Mouse (Mus musculus): Measurements from ENCODE around the gene Ndufc2.

The Ndufc2 gene

DNA sequence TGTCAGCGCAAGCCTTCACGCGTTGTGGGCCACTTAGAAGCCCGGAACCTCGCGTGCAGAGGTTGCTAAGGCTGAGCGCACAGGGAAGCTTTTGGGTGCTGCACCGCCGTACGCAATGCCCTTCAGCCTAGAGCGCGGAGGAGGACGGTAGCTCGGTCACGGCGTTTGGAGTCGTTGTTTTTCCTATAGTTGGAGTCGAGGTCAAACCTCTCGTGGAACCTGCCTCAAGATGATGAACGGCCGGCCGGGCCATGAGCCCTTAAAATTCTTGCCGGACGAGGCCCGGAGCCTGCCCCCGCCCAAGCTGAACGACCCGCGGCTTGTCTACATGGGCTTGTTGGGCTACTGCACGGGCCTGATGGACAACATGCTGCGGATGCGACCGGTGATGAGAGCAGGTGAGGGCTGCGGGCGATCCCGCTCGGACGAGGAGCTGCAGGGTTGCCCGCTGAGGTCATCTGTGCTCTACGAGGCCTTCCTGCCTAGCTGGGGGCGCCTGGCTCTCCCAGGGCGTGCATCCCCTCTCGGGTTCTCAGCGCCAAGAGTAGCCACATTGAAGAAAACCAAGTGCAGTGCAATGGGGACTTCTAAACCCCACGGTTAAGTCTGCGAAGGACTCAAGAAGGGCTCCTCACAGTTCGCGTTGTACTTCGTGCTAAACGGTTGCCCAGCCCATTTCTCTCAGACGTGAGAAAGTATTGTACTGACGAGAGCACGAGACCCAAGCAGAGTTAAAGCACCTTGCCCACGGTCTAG is at the start of gene Ndufc2:
Ndufc2 (plus strand) TSS at position 44 of the 756 bp plus-strand sequence.
- peak; percentile 77 for DNase-seq (ENCODE audit: low spot score)

DNA sequence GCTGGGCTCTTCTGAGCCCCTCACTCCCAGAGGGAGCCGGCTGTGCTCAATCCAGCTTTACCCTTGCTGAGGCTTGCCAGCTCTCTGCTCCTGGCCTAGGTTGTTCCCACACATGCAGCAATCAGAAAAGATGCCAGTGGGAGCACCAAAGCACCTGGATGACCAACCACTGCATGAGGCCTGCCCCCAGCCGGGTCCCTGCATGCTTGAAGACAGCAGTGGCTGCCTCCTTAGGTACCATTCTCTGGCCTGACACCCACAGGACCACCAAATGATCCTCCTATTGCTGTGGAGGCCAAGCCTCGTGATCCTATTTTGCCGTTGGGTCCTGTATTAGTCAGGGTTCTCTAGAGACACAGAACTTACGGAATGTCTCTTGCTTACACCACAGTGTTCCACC is 48.9 kb upstream of the Ndufc2 start:
- no peak for DNase-seq (ENCODE audit: low spot score)

DNA sequence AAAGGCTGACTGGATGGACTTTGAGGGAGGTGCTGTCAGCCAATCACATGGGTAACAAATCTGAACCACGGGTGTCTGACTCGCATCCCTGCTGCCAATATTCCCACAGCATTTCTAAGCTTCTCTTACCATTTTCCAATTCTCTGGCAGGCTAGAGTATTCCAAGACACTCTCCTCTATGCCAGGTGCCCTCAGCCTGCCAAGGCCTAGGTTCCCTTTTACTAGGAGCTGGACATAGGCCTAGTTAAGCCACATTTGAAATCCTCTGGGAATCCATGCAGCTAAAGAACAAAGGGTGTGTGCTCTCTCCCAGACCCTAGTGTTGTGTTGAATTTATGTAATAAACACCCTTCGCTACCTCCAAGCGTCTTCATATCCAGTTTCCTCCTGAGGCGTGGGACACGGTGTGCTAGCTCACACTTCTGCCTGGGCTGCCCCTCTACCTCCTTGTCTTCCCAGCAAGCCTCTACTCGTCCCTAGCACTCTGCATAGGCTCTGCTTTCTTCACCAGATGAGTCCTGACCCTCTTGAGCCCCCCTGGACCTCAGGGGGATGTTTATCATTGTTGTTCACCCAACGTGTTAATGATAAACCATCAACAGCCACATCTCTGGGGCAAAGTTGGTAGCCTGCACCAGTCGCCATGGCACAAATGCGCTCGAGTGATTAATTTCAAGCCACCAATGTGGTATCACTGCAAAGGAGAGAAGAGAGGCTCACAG is 47.9 kb upstream of the Ndufc2 start:
- DNase-seq (ENCODE audit: low spot score) = no peak

DNA sequence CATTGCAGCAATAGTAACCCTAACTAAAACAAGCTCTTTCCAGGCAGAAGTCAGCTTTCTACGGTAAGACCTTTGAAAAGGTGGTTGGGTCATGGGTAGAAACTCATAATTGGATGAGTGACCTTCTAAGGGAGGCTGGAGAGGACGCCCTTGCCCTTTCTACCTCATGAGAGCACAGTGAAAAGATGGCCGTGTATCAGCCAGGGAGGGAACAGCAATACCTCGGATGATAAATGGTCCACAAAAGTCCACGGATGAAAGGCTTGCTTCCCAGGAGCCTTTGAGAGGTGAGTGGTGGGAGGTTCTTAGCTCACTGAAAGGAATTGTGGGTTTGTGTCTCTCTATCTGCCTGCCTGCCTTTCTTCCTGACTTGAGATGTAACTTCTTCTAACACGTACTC is 46.4 kb upstream of the Ndufc2 start:
- no peak for DNase-seq (ENCODE audit: low spot score)

DNA sequence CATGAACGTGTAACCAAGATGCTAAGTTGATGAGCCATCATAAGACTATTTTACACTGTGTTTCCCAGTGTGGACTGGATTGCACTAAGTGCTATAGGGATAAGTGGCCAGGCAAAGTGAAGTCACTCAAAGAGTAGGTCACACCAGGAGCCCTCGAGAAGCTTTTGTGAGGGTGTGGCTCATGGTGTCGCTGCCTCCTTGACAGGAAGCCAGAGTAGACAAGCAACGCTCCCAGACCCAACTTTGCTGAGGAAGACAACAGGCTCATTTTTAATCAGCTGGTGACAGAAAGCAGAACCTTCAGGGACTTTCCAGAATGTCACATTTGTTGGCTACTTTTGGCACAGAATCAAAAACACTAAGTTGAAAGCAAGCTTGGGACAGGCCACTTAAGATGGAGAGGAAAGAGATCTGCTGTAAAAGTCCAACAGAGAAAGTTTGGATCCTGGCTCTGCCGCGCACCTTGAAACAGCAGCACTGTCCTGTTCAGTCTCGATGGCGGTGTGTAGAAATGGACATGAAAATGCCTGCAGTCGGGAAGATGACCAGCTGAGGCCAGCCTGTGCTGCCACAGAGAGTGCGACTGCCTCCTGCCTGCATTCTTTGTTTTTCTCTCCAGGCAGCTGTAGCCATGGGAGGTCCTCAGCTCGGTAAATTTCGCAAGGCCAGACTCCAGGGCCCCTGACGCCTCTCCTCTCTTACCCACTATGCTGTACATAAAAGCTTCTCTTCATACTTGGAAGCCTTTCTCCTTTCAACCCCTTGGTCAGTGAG is 44.5 kb upstream of the Ndufc2 start:
- no peak for DNase-seq (ENCODE audit: low spot score)

DNA sequence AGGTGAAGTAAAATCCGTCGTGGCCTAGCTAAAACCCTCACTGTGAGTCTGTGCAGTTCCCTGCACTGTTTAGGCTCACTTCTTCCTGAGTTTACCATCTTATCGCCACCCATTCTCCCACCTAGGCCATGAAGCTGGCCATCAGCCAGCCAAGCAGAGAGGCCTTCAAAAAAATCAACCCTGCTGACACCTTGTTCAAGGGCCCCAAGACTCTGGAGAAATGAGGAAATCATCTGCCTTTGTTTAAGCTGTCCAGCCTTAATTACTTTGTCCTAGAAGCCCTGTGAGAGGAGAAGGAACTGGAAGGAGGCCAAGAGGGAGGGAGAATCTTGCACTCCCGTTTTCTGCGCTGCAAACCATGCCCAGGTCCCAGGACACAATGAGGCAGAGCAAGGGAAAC is 43.5 kb upstream of the Ndufc2 start:
- DNase-seq (ENCODE audit: low spot score) = no peak

DNA sequence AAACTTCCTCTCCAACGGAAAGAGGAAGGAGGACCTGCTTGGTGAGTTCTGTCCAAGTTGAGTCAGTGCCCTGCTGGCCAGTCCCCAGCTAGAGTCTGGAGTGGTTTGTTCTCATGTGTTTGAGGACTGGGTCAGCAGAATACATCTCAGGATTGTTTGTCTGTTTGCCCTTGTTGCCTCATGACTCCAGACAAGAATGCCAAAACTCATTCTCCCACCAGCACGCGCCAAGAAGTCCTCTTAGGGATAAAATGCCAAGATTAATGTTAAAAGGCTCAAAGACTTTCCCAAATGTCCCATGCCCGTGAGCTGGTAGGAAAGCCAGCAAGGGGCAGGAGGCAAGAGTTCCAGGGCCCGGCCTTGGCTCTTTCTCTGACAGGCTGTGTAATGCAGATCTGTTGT is 42.9 kb upstream of the Ndufc2 start:
- DNase-seq (ENCODE audit: low spot score) = peak; percentile 73

DNA sequence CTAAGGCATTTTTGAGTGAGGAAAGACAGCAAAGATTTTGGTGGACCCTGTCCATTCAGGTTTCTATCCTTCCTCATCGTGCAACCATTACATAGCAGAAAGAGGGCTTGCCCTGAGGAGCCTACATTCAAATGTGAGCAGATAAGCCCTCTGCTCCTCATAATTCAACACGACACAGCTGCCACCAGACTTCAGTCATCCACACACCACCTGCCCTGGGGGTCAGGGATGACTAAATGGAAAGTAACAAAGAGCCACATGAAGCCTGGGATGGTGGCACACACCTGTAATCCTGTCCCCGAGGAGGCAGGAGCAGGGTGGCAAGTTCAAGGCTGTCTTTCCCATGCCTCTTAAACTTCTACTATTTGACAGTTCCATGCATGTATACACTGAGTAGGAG is 42.0 kb upstream of the Ndufc2 start:
- DNase-seq (ENCODE audit: low spot score) = no peak

DNA sequence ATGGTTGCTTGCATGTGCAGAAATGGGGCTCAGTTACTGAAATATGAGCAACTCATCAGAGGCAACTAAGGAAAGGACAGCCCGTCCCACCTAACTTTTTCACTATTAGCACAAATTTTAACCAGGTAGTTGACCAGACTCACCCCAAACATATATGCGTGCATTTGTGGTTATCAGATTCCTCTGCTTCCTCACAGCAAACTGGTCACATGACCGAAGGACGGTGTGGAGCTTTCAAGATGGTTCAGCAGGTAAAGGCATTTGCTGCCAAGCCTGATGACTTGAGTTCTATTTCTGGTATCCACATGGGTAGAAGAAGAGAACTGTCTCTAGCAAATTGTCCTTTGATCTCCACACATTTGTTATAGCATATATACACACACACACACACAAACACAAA is 41.5 kb upstream of the Ndufc2 start:
- no peak for DNase-seq (ENCODE audit: low spot score)

DNA sequence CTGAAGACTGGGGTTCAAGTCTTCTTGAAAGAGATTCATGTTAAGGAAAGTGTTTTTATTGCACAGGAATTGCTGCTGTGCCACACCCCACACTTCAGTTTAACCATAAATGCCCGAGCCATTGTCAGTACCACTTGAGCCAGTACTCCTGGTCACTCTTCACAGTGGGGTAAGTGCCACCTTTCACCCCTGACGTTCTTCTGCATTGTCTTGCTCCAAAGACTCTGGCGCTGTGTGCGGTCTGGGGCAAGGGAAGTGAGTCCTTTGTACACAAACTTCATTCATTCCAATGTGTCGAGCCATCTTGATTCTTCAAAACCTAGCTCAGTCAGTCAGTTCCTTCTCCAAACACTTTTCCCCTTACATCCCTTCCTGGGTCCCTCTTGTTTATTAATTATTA is 39.6 kb upstream of the Ndufc2 start:
- DNase-seq (ENCODE audit: low spot score) = no peak

DNA sequence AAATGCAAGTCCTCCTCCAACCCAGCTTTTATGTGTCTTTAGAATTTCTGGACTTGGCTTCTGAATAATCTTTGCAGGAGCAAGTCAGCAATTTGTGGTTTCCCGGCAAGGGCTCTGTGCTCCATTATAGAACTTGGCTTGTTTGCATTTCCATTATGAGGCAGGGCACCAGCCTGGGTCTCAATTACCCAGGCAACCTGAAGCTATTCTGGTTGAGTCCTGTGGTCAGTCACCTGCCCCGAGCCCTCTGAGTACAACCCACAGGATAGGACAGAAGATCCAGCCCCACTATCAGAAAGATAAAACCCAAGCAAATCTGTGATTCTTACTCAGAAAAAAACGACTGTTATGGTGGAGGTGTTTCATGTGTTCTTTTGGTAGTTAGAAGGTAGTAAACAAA is 38.8 kb upstream of the Ndufc2 start:
- DNase-seq (ENCODE audit: low spot score) = no peak

DNA sequence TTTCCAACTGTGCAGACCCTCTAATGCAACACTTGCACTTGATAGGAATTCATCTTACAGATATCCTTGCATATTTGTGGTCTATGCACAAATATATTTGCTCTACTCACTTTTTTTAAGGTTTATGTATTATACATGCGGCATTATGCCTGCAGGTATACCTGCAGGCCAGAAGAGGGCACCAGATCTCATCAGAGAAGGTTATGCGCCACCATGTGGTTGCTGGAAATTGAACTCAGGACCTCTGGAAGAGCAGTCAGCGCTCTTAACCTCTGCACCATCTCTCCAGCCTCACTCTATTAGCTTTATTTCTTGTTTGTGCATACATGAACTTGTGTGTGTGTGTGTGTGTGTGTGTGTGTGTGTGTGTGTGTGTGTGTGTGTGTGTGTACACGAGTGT is 38.3 kb upstream of the Ndufc2 start:
- DNase-seq (ENCODE audit: low spot score) = peak; percentile 29

DNA sequence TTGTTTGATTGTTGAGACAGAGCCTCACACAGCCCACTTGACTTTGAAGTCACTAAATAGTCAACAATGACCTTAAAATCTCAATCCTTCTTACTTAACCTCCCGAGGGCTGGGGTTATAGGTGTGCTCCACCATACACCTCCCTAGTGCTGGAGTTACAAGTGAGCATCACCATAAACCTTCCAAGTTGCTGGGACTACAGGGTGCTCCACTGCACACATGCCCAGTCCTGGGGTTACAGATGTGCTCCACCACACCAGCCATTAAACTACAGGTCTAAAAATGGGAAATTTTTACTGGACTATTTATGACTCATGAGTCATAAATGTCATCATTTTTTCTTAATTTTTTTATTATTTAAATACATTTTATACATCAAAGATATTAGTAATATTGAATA is 33.9 kb upstream of the Ndufc2 start:
- no peak for DNase-seq (ENCODE audit: low spot score)

DNA sequence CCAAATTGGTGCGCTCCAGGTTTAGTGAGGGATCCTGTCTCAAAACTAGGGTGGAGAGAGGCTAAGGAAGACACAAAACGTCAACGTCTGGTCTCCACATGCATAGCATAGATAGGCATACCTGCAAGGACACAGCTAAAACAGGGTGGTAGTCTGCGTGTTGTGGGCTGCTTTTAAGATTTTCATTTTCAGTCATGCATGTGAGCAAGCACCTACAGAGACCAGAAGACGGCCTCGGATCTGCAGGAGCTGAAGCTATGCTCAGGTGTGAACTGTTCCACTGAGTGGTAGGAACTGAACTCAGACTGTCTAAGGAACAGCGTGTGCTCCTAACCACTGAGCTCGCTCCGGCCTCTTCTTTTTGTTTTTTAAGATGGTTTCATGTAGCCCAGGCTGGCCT is 24.7 kb upstream of the Ndufc2 start:
- no peak for DNase-seq (ENCODE audit: low spot score)

DNA sequence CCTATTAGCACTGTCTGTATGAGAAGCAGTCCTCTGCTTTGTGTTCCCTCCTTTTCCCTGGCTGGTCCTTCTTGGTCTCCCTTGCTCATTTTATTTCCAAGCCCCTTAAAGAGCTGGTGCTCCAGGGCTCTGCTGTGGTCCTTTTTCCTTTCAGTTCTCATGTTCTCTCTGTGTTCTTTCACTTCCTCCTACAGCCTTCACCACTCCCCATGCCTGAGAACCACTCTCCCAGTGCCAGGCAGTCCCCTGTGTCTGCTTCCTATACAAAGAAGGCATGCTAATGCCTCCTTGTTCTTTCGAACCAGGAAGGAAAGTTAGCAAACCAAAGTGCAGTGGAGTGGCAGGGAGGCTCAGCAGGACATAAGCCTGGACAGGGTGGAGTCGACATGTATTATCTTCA is 23.9 kb upstream of the Ndufc2 start:
- DNase-seq (ENCODE audit: low spot score) = no peak

DNA sequence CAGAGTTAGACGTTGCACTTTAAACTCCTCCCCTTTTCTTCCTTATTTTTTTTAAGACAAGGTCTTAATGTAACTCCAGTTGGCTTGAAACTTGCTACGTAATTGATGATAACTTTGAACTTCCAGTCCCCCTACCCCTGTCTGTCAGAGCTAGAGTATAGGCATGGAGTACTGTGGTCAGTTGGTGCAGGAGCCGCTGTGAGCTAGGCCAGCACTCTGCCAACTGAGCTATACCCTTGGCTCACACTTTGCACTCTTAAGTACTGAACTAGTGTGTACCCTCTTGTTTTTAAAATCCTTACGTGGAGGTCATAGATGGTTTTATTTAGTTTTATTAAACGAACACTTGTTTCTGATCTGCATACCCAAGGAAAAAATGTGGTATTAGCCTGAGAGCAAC is 20.5 kb upstream of the Ndufc2 start:
- DNase-seq (ENCODE audit: low spot score) = no peak

DNA sequence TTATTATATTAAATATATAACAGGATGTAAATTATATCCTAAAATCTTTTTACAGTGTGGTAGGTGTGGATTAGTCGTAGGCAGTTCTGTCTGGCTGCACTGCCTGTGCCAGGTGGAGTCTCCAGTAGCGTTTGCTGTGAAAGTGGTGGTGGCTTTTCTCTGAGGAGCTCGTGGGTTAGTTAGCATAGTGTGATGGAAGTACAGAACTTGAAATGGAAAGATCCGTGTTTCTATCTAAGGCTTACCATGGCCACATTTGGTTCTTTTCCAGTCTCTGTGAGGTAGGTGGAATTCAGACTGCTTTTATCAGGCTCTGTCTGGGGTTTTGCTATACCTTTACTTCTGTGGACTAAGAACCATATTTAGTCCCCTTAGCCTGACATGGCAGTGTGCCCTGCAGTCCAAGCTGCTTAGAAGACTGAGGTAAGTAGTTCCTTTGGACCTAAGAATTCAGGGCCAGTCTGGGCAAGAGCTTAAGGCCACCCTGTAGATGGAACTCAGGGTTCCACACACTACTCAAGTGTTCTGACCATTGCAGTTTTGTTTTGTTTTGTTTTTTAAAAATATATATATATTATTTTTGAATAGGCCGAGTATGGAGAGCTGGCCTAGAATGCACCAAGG is 19.2 kb upstream of the Ndufc2 start:
- no peak for DNase-seq (ENCODE audit: low spot score)

DNA sequence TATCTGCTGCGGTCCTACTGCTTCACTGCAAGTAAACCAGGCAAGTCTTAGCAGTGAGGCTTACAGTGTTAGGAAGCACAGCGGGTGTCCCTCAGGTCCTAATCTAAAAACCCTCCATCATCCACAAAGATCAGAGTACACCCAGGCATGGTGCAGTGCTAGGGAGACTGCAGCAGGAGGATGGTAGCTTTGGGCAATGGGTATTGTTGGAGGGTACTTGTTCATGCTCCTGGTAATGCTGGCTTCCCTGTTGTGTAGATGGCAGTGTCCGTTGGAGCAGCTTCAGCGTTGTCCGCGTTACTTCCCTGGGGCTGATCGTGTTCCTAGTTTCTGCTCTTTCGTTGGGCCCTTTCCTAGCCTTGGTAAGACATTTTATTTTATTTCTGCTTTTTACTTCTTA is 17.1 kb upstream of the Ndufc2 start:
- DNase-seq (ENCODE audit: low spot score) = no peak

DNA sequence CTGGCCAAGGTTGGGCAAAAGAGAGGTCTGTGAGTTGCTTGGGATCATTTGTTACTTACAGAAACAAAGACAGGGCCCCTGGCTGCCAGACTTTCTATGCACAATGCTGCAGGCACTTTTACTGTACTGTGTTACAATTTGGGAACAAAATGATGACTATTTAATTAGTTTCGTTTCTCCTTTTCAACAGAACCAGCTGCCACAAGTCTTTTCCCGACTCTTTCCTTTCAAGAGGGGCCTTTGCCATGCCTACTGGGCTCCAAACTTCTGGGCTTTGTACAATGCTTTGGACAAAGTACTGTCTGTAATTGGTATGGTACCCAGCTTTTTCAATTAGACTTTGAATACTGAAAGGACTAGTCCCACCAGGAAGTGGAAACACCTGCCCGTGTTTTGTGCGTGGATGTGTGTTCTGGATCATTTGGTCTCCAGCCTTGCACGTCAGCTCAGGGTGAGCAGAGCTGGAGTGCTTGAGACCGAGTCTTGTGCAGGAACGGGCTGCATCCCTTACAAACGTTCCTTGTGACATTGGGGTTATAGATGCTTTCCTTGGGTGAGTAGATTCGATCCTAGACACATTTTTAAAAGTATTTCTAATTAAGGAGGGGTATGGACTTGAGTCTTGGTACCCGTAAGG is 16.2 kb upstream of the Ndufc2 start:
- no peak for DNase-seq (ENCODE audit: low spot score)

DNA sequence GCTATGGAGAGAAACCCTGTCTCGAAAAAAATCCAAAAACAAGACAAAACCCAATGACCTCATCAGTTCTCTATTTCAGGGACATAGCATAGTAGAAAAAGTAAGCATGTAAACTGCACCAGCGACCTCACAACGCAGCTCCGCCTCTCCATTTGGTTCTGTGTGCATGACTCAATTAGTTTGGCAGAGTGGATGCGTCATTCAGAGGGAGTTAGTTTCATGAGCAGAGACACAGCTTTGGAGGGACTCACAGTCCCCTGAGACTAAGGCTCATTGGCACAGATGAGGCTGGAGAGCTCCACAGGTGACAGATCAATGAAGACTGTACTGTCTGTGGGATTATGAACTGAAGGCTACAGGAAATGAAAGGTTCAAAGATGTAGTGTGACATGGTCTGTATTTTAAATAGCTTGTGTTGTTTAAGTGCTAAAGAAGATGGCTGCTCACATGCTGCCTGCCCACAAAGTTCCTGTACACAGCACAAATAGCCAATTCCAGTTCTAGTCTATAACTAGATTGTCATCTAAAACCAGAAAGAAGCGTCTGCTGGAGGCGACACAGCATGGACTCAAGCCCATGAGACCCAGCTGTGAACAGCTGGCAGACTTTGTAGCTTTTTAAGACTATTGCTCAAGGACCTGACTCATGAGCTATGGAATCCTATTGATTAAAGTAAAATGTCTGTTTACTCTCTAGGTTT is 13.5 kb upstream of the Ndufc2 start:
- peak; percentile 36 for DNase-seq (ENCODE audit: low spot score)

DNA sequence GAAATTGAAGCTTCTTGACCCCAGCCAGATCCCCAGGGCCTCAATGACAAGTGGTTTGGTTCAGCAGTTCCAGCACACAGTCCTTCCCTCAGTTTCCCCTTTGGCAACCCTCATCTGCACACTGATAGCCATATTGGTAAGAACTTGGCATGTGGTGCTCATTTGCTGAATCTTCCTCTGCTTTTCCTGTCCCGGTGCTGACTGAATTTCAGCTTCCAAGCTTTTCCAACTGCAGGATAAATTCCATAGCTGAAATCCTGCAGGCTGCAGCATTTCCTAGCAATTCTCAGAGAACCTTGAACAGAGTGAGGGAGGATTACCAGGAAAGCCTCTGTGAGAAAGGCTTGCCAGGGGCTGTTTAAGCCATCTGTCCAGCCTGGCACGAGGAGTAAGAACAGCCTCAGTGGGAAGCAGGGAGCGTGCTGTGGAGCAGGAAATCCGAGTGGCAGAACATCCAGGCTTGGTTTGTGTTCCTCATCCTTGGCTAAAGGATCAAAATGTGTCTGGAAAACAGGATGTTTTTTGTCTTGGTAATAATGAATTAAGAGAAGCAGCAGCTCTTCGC is 12.9 kb upstream of the Ndufc2 start:
- DNase-seq (ENCODE audit: low spot score) = peak; percentile 33
